Mouse (Mus musculus) retina, postnatal 1 day (tissue): Measurements from ENCODE around the gene Pik3ap1.
A peak's percentile ranks its signal among the peaks of the same experiment; 100 is the strongest.

Experiments used
- DNase-seq: peaks from one replicate; pipeline ENCODE4 v3.0.0-alpha.2; 2012

Gene Pik3ap1

GRCm38 (mm10) chr19:41366854-41367517 is 17.9 kb downstream of the Pik3ap1 start:
- DNase-seq, result no peak

GRCm38 (mm10) chr19:41366192-41366853 is 18.6 kb downstream of the Pik3ap1 start:
- DNase-seq, result no peak

- DNase-seq, result no peak
Measured at GRCm38 (mm10) chr19:41365570-41365969, 19.3 kb downstream of the Pik3ap1 start.

GRCm38 (mm10) chr19:41364509-41364908 is 20.4 kb downstream of the Pik3ap1 start:
- no peak for DNase-seq

GRCm38 (mm10) chr19:41362963-41363362 is 21.9 kb downstream of the Pik3ap1 start:
- no peak for DNase-seq

GRCm38 (mm10) chr19:41360459-41360858 is 24.4 kb downstream of the Pik3ap1 start:
- DNase-seq, result peak; percentile 20

GRCm38 (mm10) chr19:41354287-41354951 is 30.5 kb downstream of the Pik3ap1 start:
- DNase-seq, result no peak

GRCm38 (mm10) chr19:41349624-41350023 is 35.3 kb downstream of the Pik3ap1 start:
- DNase-seq, result no peak

GRCm38 (mm10) chr19:41348161-41348560 is 36.7 kb downstream of the Pik3ap1 start:
- no peak for DNase-seq

GRCm38 (mm10) chr19:41347326-41347725 is 37.6 kb downstream of the Pik3ap1 start:
- no peak for DNase-seq

- DNase-seq, result peak; percentile 33
Measured at GRCm38 (mm10) chr19:41346099-41346850, 38.6 kb downstream of the Pik3ap1 start.

- DNase-seq, result peak; percentile 11
Measured at GRCm38 (mm10) chr19:41345028-41345741, 39.7 kb downstream of the Pik3ap1 start.

GRCm38 (mm10) chr19:41344666-41345027 is 40.3 kb downstream of the Pik3ap1 start:
- DNase-seq, result no peak

GRCm38 (mm10) chr19:41342592-41343090 is 42.3 kb downstream of the Pik3ap1 start:
- DNase-seq, result no peak

GRCm38 (mm10) chr19:41341677-41342076 is 43.2 kb downstream of the Pik3ap1 start:
- DNase-seq, result no peak

- no peak for DNase-seq
Measured at GRCm38 (mm10) chr19:41339020-41339836, 45.7 kb downstream of the Pik3ap1 start.

- no peak for DNase-seq
Measured at GRCm38 (mm10) chr19:41338379-41338778, 46.5 kb downstream of the Pik3ap1 start.

GRCm38 (mm10) chr19:41335721-41336120 is 49.2 kb downstream of the Pik3ap1 start:
- DNase-seq, result no peak

GRCm38 (mm10) chr19:41332986-41333385 is 51.9 kb downstream of the Pik3ap1 start:
- DNase-seq, result peak; percentile 56

- DNase-seq, result no peak
Measured at GRCm38 (mm10) chr19:41332228-41332627, 52.7 kb downstream of the Pik3ap1 start.

GRCm38 (mm10) chr19:41330401-41330800 is 54.5 kb downstream of the Pik3ap1 start:
- no peak for DNase-seq

GRCm38 (mm10) chr19:41329961-41330360 is 54.9 kb downstream of the Pik3ap1 start:
- DNase-seq, result no peak
